In genomic region chr8:46414874-46415273, GRCm38 (mm10) we compare ENCODE assay signal across 15 mouse cellular contexts. TPM values are rescaled to one million over a fixed set of nuclear protein-coding genes. Genes with fewer than 3 reads are reported as not detected.
DNase-seq lines count a peak whose midpoint lies in the region; ATAC-seq lines count a peak whose summit lies in the region.
"Had no signal": no experiment of that assay in that cellular context is flagged by ENCODE, and none has a peak within 500 bp of the region (broad histone marks: within the 10 kb centered on the region; RNA-seq: fewer than 3 reads in every experiment).

No protein-coding gene starts in this region.

- H3K9ac ChIP-seq in heart, embryonic 13.5 days: no peak overlapping the region
- H3K9ac ChIP-seq: forebrain, embryonic 13.5 days; limb, embryonic 12.5 days; neural tube, embryonic 15.5 days had no signal

- H3K27ac ChIP-seq in heart, embryonic 13.5 days (replicated peaks): peak overlapping the region; percentile 88
- H3K27ac ChIP-seq: forebrain, embryonic 13.5 days; limb, embryonic 12.5 days; neural tube, embryonic 15.5 days had no signal

- no peak overlapping the region for H3K4me2 ChIP-seq in heart, embryonic 13.5 days
- H3K4me2 ChIP-seq: forebrain, embryonic 13.5 days; limb, embryonic 12.5 days; neural tube, embryonic 15.5 days had no signal

- 26% methylated on average over 6 of the region's 6 CpGs for WGBS in heart, embryonic 13.5 days

- ATAC-seq in heart, embryonic 13.5 days (ENCODE audit: extremely low read depth, insufficient number of reproducible peaks, low FRiP score, low TSS enrichment): no peak
- ATAC-seq: forebrain, embryonic 13.5 days; intestine, embryonic 16.5 days had no signal

- no peaks in the 10 kb centered on the region for H3K36me3 ChIP-seq in heart, embryonic 13.5 days
- H3K36me3 ChIP-seq: limb, embryonic 12.5 days; neural tube, embryonic 15.5 days had no signal

- peaks cover 8% of the 10 kb centered on the region; the same call in 1 of the 2 replicates for H3K9me3 ChIP-seq in heart, embryonic 13.5 days
- H3K9me3 ChIP-seq: limb, embryonic 12.5 days; neural tube, embryonic 15.5 days had no signal

- H3K27me3 ChIP-seq in heart, embryonic 13.5 days (replicated peaks): no peaks in the 10 kb centered on the region
- H3K27me3 ChIP-seq: forebrain, embryonic 13.5 days; limb, embryonic 12.5 days; neural tube, embryonic 15.5 days had no signal

- H3K4me1 ChIP-seq in heart, embryonic 13.5 days: peaks cover 25% of the 10 kb centered on the region
- H3K4me1 ChIP-seq: forebrain, embryonic 13.5 days; limb, embryonic 12.5 days; neural tube, embryonic 15.5 days had no signal

- no peak overlapping the region for H3K4me3 ChIP-seq in heart, embryonic 13.5 days
- H3K4me3 ChIP-seq: forebrain, embryonic 13.5 days; limb, embryonic 12.5 days; neural tube, embryonic 15.5 days had no signal

- peak; percentile 58 for DNase-seq in gastrocnemius, adult 18-20 months (ENCODE audit: low spot score)
- DNase-seq in gastrocnemius, postnatal 4 days (ENCODE audit: low spot score in 2 of 2): no peak
- DNase-seq in adipocyte (ENCODE audit: low spot score): peak; percentile 67
- peak; percentile 30 to 51 for DNase-seq in gastrocnemius, adult 8-10 months (ENCODE audit: low spot score in 2 of 2)
- DNase-seq in spleen, postnatal 14 days (ENCODE audit: low spot score in 2 of 2): no peak
- no peak for DNase-seq in urinary bladder, postnatal 4 days (ENCODE audit: low spot score in 2 of 2)
- no peak for DNase-seq in layer of hippocampus, adult 18-20 months (ENCODE audit: low spot score in 2 of 2)
- DNase-seq: cerebellum, postnatal 36 days; lung, adult 18-20 months; thymus, postnatal 25 days had no signal

RNA-seq across cellular contexts. Expression of gene Acsl1, which starts 56.0 kb away (rescaled TPM):
- total RNA-seq in gastrocnemius, adult 18-20 months (2021): 100 to 1,000 TPM; 270 to 281 TPM
- total RNA-seq in gastrocnemius, postnatal 4 days (2021): 100 to 1,000 TPM; 222 to 253 TPM
- 100 to 1,000 TPM; 225 to 268 (median 235) TPM for total RNA-seq in gastrocnemius, adult 8-10 months (2022)
- 21.0 and 21.4 TPM in 2 replicates for polyA plus RNA-seq in heart, embryonic 13.5 days (2015; fragmentation: Nextera tagmentation; extraction: Ambion mirVana)
- total RNA-seq in layer of hippocampus, adult 18-20 months (2021): 10 to 100 TPM; 42.8 to 45.5 TPM

Comparison
In these comparisons a context has a peak if more than half of its experiments do, and no peak if none do; other contexts are left out.
1. DNase-seq: peak in gastrocnemius, adult 18-20 months (single experiment), adipocyte (single experiment) and gastrocnemius, adult 8-10 months (2 of 2); none in gastrocnemius, postnatal 4 days (0 of 2), spleen, postnatal 14 days (0 of 2), urinary bladder, postnatal 4 days (0 of 2) and layer of hippocampus, adult 18-20 months (0 of 2).
2. RNA of gene Acsl1, which starts 56.0 kb away (total RNA-seq): 270 to 281 TPM in gastrocnemius, adult 18-20 months, 222 to 253 TPM in gastrocnemius, postnatal 4 days and 225 to 268 TPM in gastrocnemius, adult 8-10 months; 42.8 to 45.5 TPM in layer of hippocampus, adult 18-20 months; every median in the first group is over 4 times any median in the second.